Mouse (Mus musculus): ENCODE measurements around the gene Eif4h.
A peak's percentile ranks its signal among the peaks of the same experiment; 100 is the strongest.

The Eif4h gene

DNA sequence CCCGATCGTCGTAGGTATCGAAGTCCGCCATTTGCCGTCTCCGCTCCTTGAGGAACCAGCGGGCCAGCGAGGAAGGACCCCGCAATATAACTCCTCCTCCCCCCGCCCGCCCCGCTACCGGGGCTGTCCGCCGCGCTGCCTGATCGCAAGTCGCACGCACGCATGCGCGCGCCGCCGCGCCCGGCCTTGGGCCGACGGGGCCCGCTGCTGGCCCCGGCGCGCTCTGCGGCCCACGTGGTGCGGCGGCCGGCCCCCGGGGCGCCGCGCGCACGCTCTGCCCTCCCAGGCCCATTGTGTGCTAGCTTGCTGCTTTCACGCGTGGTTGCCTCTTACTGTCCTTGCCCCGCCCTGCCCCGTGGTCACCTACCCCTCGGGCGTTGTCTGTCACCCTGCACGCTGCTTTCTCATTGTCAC is at the start of gene Eif4h:
Gene Eif4h, minus strand, starts transcription at position 222 of the 414 bp plus-strand sequence.
- peak; percentile 94 to 97 for DNase-seq (ENCODE audit: low spot score in 2 of 2)

DNA sequence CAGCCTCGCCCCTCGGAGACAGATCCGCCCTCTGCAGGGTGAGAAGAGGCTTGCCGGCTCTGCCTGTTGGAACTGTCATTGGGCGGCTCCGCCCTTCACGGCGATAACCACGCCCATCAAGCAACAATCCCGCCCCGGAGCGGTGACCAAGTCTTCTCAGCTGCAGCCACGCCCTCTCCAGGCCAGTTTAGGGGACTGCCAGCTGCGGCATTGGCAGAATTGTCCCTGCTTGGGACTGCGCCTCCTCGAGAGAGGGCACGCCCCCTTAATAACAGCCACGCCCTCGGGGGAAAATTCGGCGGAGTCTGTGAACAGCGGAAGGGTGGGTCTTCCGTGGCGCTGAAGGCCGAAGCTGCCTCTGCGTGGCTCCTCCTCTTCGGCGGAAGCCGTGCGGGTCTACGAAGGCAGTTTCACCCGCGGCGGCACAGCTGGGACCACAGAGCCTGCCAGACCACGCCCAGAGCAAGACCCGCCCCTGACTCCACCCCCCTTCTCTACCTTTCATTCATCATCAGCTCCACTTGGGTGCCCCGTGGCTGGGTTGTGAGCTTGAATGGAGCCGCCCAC is 49.5 kb upstream of the Eif4h start:
- peak; percentile 95 to 98 for DNase-seq (ENCODE audit: low spot score in 2 of 2)

DNA sequence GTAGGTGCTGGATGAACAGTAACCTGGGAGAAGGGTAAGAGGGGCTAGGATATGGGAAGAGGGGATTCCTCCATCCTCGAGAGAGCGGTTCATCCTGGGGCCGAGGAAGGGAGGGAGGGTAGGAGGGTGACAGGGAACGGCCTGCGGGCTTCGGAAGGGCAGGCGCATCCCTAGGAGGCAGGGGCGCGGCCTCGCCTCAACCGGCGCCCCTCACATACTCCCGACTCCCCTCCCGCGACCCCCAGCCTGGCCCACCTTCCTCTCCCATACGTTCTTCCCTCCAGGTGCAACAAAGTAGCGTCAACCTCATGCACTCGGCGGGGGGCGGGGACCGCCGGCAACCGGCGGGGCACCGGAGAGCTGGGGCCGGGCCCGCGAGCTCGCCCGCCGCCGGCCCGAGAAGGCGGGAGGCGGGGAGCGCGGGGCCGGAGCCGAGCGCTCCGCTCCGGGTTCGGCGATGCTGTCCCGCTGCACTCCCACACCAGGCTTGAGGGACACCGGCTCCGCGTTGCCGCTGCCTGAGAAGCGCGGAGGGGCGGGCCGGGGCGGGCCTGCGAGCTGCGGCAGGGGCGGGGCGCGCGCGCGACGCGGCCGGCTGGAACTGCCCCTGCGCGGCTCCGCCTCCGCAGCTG is 48.9 kb upstream of the Eif4h start, which contains the start of gene Limk1:
Gene Limk1, minus strand, starts transcription at position 513 of the 632 bp plus-strand sequence.
- no peak for DNase-seq (ENCODE audit: low spot score in 2 of 2)

DNA sequence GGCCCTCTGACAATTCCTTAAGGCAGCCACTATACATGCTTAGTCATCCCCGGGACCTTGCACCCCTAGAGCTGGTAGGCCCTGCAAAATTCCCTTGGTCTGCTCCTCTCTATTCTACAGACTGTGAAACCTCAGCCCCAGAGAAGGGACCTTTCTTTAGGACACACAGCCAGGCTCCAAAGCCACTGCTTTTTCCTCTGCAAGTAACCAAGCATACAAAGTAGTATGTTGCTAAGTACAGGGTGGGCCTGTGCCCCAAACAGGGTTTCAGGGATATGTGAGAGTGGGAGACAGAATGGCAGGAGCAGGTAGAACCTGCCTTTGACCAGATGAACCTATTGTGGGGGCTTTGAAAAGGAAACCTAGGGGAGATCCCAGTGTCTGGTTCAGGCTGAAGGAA is 47.9 kb upstream of the Eif4h start:
- DNase-seq (ENCODE audit: low spot score in 2 of 2) = no peak

DNA sequence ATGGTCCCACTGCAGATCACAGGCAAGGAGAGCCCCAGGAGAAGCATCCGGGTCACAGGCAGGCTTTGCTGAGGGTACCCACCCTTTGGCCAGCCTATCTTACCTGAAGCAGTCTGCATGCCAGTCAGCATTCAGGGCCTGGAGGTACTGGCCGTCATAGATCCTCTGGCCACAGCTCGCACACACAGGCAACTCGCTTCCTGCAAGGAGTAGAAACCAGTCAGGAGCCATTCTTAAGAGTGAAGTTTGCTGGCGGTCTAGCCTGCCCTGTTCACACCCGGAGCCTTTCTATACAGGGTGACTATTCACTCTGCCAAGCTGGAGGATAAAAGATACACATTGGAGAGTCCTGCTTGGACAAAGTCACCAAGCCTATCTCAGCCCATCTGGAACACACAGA is 47.3 kb upstream of the Eif4h start:
- DNase-seq (ENCODE audit: low spot score in 2 of 2) = no peak

DNA sequence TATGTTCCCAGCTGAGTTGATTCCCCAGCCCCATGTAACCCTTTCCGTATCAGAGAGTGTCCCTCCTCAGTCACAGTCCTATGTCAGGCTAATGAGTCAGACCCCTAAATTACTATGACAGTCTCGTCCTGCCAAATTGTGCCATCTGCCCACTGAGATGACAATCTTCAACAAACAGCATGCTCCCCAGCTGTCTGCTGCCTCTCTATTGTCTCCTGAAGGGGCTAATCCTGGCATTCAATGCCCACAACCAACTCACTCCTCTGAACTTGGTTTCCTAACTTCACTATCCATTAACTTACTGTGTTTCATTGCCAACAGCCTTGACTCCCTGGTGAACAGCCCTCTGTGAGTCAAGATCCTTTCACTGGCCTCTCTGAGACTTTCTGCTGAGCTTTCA is 45.1 kb upstream of the Eif4h start:
- no peak for DNase-seq (ENCODE audit: low spot score in 2 of 2)

DNA sequence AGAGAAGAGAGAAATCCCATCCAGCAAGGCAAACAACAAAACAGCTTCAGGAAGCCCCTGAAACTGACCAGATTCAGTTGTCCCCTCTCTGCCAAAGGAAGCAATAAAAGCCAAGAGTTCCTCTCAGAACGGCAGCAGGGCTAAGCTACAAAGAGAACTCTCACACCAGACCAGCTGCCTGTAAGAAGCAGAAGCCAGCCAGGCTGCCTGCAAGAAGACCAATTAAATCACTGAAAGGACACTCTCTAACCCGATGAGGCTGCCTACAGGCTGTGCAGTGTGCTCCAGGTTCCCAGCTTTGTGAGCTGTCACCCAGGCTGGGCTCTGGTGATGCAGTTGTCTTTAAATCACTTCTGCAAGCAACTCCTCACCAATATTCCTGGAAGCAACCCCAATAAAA is 44.5 kb upstream of the Eif4h start:
- no peak for DNase-seq (ENCODE audit: low spot score in 2 of 2)

DNA sequence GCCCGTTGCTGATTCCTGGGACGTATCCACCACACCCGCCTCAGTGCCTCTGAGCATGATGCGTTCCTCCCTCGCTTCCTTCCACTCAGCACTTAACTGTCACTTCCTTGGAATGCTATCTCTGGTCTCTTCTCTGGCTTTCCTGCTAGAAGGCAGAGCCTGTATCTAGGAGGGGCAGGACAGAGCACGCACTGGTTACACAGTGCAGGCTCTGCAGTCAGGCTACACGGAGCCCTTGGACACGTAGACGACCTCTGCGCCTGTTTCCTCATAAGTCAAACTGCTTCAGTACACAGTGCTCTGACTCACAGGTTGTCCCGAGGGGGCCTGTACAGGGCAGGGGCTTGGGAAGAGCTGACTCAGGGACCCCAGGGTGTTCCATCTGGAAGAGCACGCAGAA is 40.9 kb upstream of the Eif4h start:
- DNase-seq (ENCODE audit: low spot score in 2 of 2) = no peak

DNA sequence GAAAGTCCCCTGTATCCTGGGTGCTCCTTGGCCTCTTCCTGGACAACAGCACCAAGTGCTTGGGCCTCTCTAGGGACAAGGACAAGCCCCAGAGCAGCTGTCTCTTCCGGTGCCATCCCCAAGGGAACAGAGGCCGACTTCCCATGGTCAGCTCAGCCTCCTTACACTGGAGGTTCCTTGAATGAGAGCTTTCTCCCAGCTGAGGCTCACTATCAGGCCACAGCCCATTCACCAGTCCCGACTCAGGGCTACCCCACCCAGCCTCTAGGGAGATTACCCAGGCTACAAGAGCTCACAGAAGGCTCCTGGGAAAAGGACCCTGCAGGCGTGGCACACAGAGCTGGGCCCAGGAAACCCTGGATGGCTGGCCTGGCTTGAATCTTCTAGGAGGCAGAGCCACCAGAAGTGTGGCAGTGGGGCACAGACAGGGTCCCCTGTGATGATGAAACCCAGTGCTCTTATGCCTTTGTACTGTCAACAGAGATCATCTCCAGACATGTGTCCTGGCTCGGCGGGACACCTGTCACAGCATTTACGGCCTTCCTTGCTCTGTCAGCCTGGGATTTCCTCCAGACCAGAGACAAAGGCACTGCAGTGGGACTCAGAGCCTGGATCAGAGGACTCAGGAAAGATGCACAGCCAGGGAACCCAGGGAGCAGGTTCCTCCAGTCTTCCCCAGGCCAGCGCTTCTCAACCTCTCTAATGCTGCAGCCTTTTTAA is 39.7 kb upstream of the Eif4h start:
- no peak for DNase-seq (ENCODE audit: low spot score in 2 of 2)

DNA sequence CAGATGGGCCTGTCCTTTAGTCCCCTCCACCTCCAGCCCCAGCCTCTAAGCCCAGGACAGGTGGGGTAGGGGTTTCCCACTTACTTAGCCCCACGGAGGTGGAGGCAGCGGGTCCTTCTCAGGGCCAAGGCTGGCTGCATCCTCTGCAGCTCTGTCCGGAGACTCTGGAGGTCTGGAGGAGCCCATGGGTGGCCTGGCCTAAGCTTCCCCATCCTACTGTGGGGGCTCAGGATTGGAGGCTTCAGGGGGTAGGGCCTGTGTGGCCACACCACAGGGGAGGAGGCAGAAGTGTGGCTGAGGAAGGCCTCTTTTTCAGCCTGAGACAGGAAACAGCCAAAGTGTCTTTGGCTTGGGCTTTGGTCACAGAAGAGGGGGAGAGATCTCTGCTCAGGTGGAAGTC is 38.7 kb upstream of the Eif4h start:
- DNase-seq (ENCODE audit: low spot score in 2 of 2) = no peak

DNA sequence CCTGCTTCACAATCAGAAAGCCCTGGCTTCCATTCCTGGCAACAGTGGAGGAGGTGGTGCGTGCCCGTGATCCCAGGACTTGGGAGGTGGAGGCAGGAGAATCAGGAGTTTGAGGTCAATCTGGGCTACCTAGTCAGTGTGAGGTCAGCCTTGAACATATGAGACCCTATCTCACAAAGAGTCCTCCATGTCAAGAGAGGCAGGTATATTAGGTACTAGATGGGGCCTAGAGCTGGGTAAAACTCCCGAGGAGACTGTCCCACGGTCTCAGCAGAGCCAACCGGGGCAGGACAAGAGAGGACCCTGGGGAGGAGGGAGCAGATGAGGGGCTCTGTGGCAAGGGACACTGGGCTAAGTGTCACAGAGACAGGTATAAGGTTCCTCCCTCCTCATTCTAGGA is 38.2 kb upstream of the Eif4h start:
- no peak for DNase-seq (ENCODE audit: low spot score in 2 of 2)

DNA sequence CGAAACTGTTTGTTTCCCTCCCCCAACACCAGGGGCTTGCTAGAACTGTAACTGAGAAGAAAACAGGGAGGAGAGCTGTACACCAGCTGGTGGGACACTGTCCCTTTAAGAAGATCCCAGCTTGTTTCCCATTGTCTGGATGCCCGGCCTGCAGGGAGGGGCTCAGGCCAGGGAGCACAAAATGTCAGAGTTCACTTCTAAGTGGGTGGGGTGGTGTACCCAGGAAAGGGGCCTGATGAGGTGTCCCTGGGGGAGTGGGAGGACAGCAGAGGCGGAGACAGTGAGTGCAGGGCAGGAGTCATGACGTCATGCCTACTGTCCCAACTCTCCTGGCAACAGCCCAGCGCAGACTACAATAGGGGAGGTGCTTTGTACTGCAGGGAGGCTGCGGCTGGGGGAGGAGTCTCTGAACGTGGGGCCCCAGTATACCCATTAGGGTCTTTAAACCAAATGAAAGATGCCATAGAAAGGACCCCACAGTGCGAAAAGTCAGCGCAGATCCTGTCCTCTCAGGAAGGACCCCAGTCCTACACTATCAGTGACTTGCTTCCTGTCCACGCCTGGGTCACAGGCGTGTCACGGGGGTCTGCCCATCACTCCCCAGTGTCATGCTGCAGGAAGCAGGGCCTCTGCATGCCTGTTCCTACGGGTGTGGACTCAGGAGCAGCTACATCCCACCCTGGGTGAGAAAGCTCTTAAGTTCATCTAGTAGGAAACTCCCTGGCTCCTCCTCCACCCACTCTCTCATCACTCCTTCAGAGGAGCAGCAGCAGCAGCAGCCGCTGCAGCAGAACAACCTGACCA is 36.9 kb upstream of the Eif4h start:
- peak in 1 of 2 experiments; percentile 51 for DNase-seq (ENCODE audit: low spot score in 2 of 2)

DNA sequence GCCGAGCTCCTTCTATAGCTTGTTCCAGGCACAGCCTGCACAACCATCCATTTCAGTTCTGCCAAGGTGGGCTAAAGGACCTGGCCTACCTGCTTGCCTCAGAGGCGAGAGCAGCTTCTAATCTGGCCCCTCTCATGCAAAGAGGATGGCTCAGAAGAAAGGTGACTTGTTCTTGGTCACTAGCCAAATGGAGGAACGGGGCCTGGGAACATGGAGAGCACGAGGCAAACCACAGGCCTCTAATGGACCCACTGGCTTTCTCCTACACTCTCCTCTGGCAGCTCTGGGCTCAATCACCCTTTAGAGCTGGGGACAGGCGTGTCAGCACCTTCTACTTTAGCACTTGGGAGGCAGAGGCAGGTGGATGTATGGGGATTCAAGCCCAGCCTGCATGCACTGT is 35.7 kb upstream of the Eif4h start:
- DNase-seq (ENCODE audit: low spot score in 2 of 2) = no peak

DNA sequence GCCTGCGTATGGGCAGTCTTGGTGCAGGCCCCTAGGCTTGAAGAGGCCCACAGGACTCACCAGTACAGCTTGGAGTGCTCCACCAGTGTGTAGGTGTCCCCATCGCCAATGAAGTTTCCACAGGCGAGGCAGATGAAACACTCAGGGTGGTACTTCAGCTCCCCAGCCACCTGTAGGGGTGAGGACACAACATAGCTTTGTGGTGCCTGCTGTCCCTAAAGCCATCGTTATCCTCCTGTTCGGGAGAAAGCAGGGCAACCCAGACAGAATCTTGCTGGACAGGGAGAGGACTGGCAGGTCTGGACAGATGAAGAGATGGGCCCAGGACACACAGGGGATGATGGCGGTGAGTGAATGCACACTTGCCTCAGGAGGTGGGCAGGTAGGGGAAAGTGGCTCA is 33.3 kb upstream of the Eif4h start:
- no peak for DNase-seq (ENCODE audit: low spot score in 2 of 2)

DNA sequence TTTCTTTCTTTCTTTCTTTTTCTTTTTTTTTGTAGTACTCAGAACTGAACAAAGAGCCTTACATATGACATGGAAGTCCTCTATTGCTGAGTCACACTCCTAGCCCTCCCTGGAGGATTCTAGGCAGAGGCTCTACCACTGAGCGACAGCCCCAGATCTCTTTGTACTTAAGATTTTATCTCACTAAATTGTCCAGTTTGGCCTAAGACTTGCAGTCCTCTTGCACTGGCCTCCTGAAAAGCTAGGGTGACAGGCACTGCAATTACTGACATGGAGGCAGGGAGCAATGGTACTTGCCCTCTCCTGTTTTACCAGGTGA is 32.9 kb upstream of the Eif4h start:
- no peak for DNase-seq (ENCODE audit: low spot score in 2 of 2)

DNA sequence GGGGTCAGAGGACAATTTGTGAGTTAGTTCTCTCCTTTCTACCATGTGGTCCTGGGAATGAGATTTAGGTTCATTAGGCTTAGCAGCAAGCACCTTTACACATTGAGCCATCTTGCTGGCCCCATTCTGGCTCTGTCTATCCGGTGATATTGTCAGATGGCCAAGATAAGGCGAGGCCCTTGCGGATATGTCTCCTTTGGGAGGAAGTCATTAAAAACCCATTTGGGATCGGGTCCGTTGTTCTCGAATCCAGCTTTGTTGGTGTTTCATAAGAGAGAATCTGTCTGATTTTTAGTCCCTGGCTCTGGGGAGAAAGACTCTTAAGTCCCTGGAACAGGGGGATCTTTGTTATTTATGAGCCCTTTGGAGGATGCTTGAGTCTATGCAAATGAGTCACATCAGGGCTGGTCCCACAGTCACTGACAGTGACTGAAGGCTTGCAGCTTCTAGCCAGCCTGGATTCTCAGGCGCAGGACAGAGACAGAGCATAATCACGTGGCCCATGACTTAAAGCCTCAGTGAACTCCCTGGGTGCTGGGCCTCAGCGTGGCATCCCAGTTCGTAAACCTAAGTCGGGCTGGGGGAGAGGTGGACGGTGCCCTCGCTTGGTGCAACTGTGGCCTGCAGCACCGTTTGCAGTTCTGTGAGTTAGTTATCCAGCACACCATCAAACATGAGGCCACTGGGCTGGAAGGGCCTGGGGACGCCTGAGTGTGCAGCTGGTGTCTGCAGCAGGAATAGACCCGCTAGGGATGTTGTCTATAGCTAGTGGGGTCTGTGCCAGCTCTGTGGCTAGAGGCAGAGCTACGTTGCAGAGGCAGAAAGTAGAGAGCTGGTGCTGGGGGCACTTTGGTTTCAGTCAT is 32.3 kb upstream of the Eif4h start:
- no peak for DNase-seq (ENCODE audit: low spot score in 2 of 2)

DNA sequence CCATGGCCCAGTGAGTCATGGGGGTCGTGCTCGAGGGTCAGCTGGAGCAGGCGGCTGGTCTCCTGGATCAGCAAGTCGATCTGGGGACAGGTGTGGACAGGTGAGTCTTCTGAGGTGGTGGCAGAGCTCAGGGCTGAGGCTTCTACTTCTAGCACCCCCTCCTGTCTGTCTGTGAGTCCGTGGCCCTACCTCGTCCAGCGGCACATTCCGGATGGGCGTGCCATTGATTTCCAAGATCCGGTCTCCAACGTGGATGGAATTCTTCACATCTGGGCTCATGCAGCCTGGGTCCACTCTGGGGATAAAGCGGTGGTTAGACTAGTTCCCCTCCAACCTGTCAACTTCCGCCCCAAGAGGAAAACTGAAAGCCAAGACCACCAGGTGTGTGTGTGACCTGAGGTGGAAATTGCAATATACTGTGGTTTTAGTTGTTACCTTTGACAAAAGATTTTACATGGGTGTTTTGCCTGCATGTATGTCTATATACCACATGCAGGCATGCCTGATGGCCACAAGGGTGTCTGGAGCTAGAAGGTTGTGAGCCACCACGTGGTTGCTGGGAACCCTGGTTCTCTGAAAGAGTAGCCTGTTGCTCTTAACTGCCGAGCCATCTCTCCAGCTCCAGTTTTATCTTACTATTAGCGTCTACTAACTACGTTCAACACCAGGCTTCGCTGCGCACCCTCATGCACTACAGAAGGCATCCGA is 29.9 kb upstream of the Eif4h start:
- no peak for DNase-seq (ENCODE audit: low spot score in 2 of 2)

DNA sequence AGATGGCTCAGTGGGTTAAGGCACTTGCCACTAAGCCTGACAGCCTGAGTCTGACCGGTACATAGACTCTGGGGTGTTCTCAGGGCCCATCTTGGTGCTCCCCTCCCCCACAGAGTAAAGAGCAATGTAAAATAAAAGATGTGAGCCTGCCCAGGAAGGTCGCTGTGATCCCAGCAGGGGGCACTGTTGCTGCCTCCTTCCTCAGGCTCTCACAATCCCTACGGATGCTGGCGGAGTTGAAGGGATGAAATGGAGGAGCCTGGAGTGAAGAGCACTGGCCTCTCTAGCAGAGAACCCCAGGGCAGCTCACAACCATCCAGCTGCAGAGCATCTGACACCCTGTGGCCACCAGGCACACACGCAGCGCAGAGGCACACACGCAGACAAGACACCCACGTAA is 29.2 kb upstream of the Eif4h start:
- DNase-seq (ENCODE audit: low spot score in 2 of 2) = no peak

DNA sequence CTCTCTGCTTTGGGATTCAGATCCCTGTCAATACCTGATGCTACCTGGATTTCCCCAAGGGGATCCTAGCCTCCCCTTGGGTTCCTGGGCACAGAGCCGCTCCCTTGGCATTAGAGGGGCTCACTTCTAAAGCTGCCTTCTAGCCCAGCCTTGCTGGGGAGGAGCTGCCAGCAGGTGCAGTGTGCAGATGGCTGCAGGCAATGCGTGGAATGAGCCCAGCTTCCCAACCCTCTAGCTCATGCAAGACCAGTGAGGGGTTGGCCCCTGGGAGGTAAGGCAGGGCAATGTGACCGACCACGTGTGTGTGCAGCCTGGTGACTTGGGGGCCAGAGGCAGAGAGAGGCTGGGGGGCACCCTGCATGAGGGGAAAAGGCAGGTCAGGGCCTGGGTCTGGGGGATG is 17.4 kb upstream of the Eif4h start:
- DNase-seq (ENCODE audit: low spot score in 2 of 2) = no peak

DNA sequence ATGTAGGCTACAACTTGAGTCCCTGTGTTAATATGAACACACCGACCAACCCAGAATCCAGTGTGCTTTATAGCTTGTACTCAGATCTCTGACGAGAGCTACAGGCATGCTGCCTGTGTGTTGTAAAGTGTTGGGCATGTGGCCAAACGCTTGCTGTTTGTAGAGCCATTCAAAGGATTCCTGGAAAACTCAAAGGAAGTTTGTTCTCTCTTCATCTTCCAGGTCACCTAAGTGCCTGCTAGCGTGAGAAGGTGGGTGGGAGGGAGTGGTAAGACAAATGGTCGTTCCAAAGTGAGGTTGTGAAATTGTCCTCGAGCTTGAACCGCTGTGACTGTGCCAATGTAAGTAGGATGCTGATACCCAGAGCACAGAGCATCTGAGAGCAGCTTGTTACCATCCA is 12.7 kb upstream of the Eif4h start:
- no peak for DNase-seq (ENCODE audit: low spot score in 2 of 2)

DNA sequence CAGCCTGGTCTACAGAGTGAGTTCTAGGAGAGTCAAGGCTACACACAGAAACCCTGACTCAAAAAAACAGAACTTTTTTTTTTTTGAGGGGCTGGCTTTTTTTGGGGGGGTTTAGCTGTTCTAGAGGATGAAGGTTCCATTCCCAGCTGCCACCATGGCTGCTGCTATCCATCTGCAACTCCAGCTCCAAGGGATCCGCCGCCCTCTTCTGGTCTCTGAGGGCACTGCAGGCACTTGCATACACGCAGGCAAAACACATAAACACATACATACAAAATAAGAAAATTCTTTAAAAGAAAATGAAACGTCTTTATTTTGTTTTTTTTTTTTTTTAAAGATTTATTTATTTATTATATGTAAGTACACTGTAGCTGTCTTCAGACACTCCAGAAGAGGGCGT is 11.6 kb upstream of the Eif4h start:
- DNase-seq (ENCODE audit: low spot score in 2 of 2) = peak in 1 of 2 experiments; percentile 66
